Mouse (Mus musculus) ES-Bruce4 (cell line): ENCODE results near the gene Klrb1b. TPM values are rescaled to one million over a fixed set of nuclear protein-coding genes. Genes with fewer than 3 reads are reported as not detected.
"Not testable (repeated sequence)": the region's sequence is repeated elsewhere in the genome, so short reads cannot be mapped to it uniquely, and the experiment has no call there.

Experiments
- H3K27ac ChIP-seq: 2 replicates; pipeline ENCODE4 v1.5.1; 2012; ENCODE audit warnings: low read length, inconsistent platforms; ENCODE audit not compliant: insufficient read depth
- H3K27me3 ChIP-seq: 2 replicates; pipeline ENCODE4 v1.6.1; 2012; ENCODE audit warnings: mild to moderate bottlenecking, low read length, inconsistent platforms; ENCODE audit not compliant: control insufficient read depth, poor library complexity, insufficient read depth, severe bottlenecking
- H3K36me3 ChIP-seq: 2 replicates; pipeline ENCODE4 v1.6.1; 2012; ENCODE audit warnings: inconsistent platforms, mild to moderate bottlenecking, low read length, moderate library complexity; ENCODE audit not compliant: control insufficient read depth, poor library complexity, insufficient read depth, severe bottlenecking
- H3K4me1 ChIP-seq: one replicate; pipeline ENCODE4 v1.8.1; 2011; ENCODE audit warnings: low read length; ENCODE audit not compliant: control insufficient read depth, insufficient read depth
- H3K4me3 ChIP-seq: 2 replicates; pipeline ENCODE4 v1.5.1; 2011; ENCODE audit warnings: low read depth, mild to moderate bottlenecking, low read length
- H3K9ac ChIP-seq: 2 replicates; pipeline ENCODE4 v1.6.1; 2012; ENCODE audit warnings: low read depth, mild to moderate bottlenecking, inconsistent platforms; ENCODE audit not compliant: poor library complexity, severe bottlenecking
- H3K9me3 ChIP-seq: replicated peaks from 2 replicates; pipeline ENCODE4 v1.6.1; 2012; ENCODE audit warnings: mild to moderate bottlenecking, low read length, inconsistent platforms; ENCODE audit not compliant: control insufficient read depth, poor library complexity, insufficient read depth, severe bottlenecking
- CTCF ChIP-seq: IDR thresholded peaks from one replicate; pipeline ENCODE4 v1.8.1; 2011; ENCODE audit warnings: low read depth, low read length
- EP300 ChIP-seq: IDR thresholded peaks from 2 replicates; pipeline ENCODE4 v1.6.1; 2011; ENCODE audit warnings: low read depth, low read length; ENCODE audit not compliant: insufficient read depth
- POLR2A ChIP-seq: IDR thresholded peaks from one replicate; pipeline ENCODE4 v1.8.1; 2011; ENCODE audit warnings: low read length; ENCODE audit not compliant: insufficient read depth
- polyA plus RNA-seq: library from polyadenylated mRNA; stranded (reverse); fragments of >200 nt; gene quantifications from 2 replicates; pipeline ENCODE4 v1.2.4, GENCODE M21; 2011; ENCODE audit warnings: low read depth; ENCODE audit not compliant: missing spikeins, insufficient read depth, insufficient read length

Gene Klrb1b
- polyA plus RNA-seq, 1 experiment, result not detected

DNA sequence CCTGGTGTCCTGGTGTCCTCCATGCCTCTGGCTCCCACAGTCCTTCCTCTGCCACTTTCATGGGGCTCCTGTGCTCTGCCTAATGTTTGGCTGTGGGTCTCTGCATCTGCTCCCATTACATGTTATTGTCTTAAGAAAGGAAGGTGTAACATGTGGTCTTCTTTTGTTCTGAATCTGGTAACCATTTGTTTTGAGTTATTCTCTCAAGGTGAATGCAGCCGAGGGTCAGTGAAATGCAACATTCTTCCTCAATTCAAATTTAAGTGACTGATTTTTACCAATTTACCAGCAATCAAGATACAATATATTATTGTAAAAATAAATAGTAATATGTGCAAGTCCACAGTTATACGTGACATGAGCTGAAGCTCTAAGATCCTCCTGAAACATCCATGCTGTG lies 37.0 kb downstream of the Klrb1b start, which contains the start of gene Klrb1c:
Klrb1c (minus strand) TSS at position 101 of the 400 bp plus-strand sequence.
- H3K27me3 ChIP-seq, result no peaks in the 10 kb centered on the region; the same call in 1 of the 2 replicates
- H3K36me3 ChIP-seq, result no peaks in the 10 kb centered on the region
- H3K9ac ChIP-seq, result no peak within 1 kb of the TSS
- H3K27ac ChIP-seq, result no peak within 1 kb of the TSS
- no peaks in the 10 kb centered on the region for H3K4me1 ChIP-seq
- no peaks in the 10 kb centered on the region for H3K9me3 ChIP-seq
- TF ChIP-seq EP300, result no peak
- no peak for TF ChIP-seq POLR2A
- no peak for TF ChIP-seq CTCF
- H3K4me3 ChIP-seq, result no peak within 1 kb of the TSS

- Histone ChIP-seq H3K36me3 (no peaks in the 10 kb centered on the region), H3K9ac (no peak overlapping the region), H3K9me3 (no peaks in the 10 kb centered on the region), H3K27me3 (no peaks in the 10 kb centered on the region; the same call in 1 of the 2 replicates), H3K4me3 (no peak overlapping the region), H3K4me1 (no peaks in the 10 kb centered on the region), H3K27ac (no peak overlapping the region)
- TF ChIP-seq EP300 (no peak), CTCF (no peak), POLR2A (no peak)
Measured at GRCm38 (mm10) chr6:128788517-128788916, 37.6 kb downstream of the Klrb1b start.

GRCm38 (mm10) chr6:128786396-128786795 lies 39.7 kb downstream of the Klrb1b start:
- not testable (repeated sequence) for H3K36me3 ChIP-seq, H3K4me1 ChIP-seq, H3K27ac ChIP-seq, H3K27me3 ChIP-seq, H3K9ac ChIP-seq, H3K9me3 ChIP-seq, H3K4me3 ChIP-seq

DNA sequence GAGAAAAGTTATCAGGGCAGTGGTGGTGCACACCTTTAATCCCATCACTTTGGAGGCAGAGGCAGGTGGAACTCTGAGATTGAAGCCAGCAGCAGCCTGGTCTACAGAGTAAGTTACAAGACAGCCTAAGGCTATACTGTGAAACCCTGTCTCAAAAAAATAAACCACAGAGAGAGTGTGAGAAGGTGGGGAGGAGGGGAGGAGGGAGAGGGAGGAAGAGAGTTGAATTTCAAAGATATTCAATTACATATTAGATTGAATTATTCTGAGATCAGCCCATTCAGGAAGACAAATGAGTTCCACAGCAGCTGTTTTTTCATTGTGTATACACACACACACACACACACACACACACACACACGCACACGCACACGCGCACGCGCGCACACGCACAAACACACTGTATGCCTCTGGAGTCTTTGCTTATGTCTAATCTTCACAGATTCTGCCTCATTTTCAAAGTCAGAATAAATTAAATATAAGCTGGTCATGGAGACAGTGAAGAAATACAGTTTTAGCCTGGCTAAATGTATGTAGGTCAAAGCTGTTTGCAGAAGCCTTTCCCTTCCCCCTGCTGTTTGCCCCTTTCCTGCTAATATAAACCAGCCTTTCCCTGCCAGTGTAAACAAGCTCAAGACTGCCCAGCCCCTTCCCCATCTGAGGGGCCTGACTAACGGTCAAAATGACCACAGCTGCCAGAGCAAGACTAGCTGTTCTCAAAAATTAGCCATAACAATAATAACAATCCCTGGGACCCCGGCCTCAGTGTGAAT lies 56.5 kb downstream of the Klrb1b start:
- no peak overlapping the region for H3K27ac ChIP-seq
- no peaks in the 10 kb centered on the region for H3K4me1 ChIP-seq
- peaks cover under 1% of the 10 kb centered on the region for H3K9me3 ChIP-seq
- no peaks in the 10 kb centered on the region for H3K27me3 ChIP-seq
- H3K9ac ChIP-seq, result no peak overlapping the region
- no peak for TF ChIP-seq EP300
- no peak for TF ChIP-seq POLR2A
- no peak for TF ChIP-seq CTCF
- H3K36me3 ChIP-seq, result no peaks in the 10 kb centered on the region
- no peak overlapping the region for H3K4me3 ChIP-seq

DNA sequence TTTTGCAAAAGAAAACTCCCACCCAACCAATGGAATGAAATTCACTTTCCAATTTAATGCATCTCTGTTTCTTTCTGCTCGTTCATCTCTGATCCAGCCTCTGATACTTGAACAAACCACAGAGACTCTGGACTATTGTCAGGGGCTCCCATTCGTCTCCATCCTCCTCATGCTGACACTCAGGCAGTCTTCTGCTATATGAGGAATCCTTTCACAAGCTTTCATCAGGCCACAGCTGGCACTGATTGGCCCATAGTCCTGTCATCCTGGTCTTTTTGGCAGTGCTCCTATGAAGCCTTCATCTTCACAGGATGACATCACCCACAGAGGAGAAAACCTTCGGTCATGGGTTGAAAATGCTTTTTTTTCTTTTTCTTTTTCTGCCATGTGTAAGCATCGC lies 58.1 kb downstream of the Klrb1b start:
- Histone ChIP-seq H3K36me3 (no peaks in the 10 kb centered on the region), H3K4me1 (no peaks in the 10 kb centered on the region), H3K9ac (no peak overlapping the region), H3K27ac (no peak overlapping the region), H3K27me3 (no peaks in the 10 kb centered on the region), H3K4me3 (no peak overlapping the region), H3K9me3 (no peaks in the 10 kb centered on the region; the same call in 1 of the 2 replicates)
- TF ChIP-seq POLR2A, result no peak
- no peak for TF ChIP-seq EP300
- no peak for TF ChIP-seq CTCF

- not testable (repeated sequence) for H3K9ac ChIP-seq, H3K27me3 ChIP-seq, H3K4me3 ChIP-seq, H3K9me3 ChIP-seq, H3K4me1 ChIP-seq, H3K27ac ChIP-seq, H3K36me3 ChIP-seq
- peak; percentile 51 for TF ChIP-seq CTCF
Measured at GRCm38 (mm10) chr6:128766486-128767254, 59.5 kb downstream of the Klrb1b start.
